In genomic region chr12:15800914-15801570, GRCm38 (mm10) we compare ENCODE assay signal across 7 mouse cellular contexts. TPM values are rescaled to one million over a fixed set of nuclear protein-coding genes. Genes with fewer than 3 reads are reported as not detected.
DNase-seq lines count a peak whose midpoint lies in the region; ATAC-seq and TF ChIP-seq lines count a peak whose summit lies in the region.

No protein-coding gene starts in this region.

- TF ChIP-seq EP300 in heart, postnatal 0 days (IDR thresholded peaks at IDR 0.05; ENCODE audit: low read depth), result no peak

- H3K4me1 ChIP-seq in midbrain, embryonic 12.5 days, result peaks cover 24% of the 10 kb centered on the region
- peaks cover 22% of the 10 kb centered on the region for H3K4me1 ChIP-seq in midbrain, embryonic 10.5 days
- peaks cover 26% of the 10 kb centered on the region for H3K4me1 ChIP-seq in embryonic facial prominence, embryonic 10.5 days
- H3K4me1 ChIP-seq in heart, postnatal 0 days (ENCODE audit: control insufficient read depth, insufficient read depth), result peaks cover 75% of the 10 kb centered on the region

- DNase-seq in midbrain, embryonic 10.5 days (ENCODE audit: low spot score), result no peak
- peak; percentile 60 for DNase-seq in embryonic facial prominence, embryonic 10.5 days (ENCODE audit: low spot score)
- peak; percentile 38 for DNase-seq in heart, postnatal 0 days (ENCODE audit: low spot score)
- peak; percentile 53 for DNase-seq in left cerebral cortex, postnatal 4 days
- no peak for DNase-seq in adrenal gland, postnatal 4 days (ENCODE audit: low spot score in 2 of 2)
- no peak for DNase-seq in gastrocnemius, adult 18-20 months (ENCODE audit: low spot score)

- H3K27ac ChIP-seq in midbrain, embryonic 12.5 days (replicated peaks), result no peak overlapping the region
- H3K27ac ChIP-seq in midbrain, embryonic 10.5 days (replicated peaks), result no peak overlapping the region
- no peak overlapping the region for H3K27ac ChIP-seq in embryonic facial prominence, embryonic 10.5 days (replicated peaks)
- H3K27ac ChIP-seq in heart, postnatal 0 days (ENCODE audit: low read depth), result peak overlapping the region; percentile 59

- no peak overlapping the region for H3K4me2 ChIP-seq in midbrain, embryonic 12.5 days (replicated peaks)
- no peak overlapping the region for H3K4me2 ChIP-seq in heart, postnatal 0 days (ENCODE audit: low read depth, low read length)

- H3K9me3 ChIP-seq in midbrain, embryonic 12.5 days, result no peaks in the 10 kb centered on the region
- no peaks in the 10 kb centered on the region for H3K9me3 ChIP-seq in midbrain, embryonic 10.5 days (replicated peaks)
- H3K9me3 ChIP-seq in embryonic facial prominence, embryonic 10.5 days, result no peaks in the 10 kb centered on the region
- H3K9me3 ChIP-seq in heart, postnatal 0 days (replicated peaks; ENCODE audit: control insufficient read depth, low read length), result no peaks in the 10 kb centered on the region

- no peaks in the 10 kb centered on the region for H3K27me3 ChIP-seq in midbrain, embryonic 12.5 days
- no peaks in the 10 kb centered on the region for H3K27me3 ChIP-seq in midbrain, embryonic 10.5 days (ENCODE audit: low read depth, poor library complexity, severe bottlenecking)
- H3K27me3 ChIP-seq in embryonic facial prominence, embryonic 10.5 days (replicated peaks; ENCODE audit: low read depth, poor library complexity, severe bottlenecking), result no peaks in the 10 kb centered on the region
- H3K27me3 ChIP-seq in heart, postnatal 0 days (ENCODE audit: control insufficient read depth, insufficient read depth, low read length), result no peaks in the 10 kb centered on the region

- no peak overlapping the region for H3K4me3 ChIP-seq in midbrain, embryonic 12.5 days
- H3K4me3 ChIP-seq in midbrain, embryonic 10.5 days, result no peak overlapping the region
- no peak overlapping the region for H3K4me3 ChIP-seq in embryonic facial prominence, embryonic 10.5 days
- no peak overlapping the region for H3K4me3 ChIP-seq in heart, postnatal 0 days (ENCODE audit: low read depth, low read length)

- TF ChIP-seq CTCF in heart, postnatal 0 days (IDR thresholded peaks at IDR 0.05; ENCODE audit: low read depth), result no peak

- H3K36me3 ChIP-seq in midbrain, embryonic 12.5 days, result peaks cover 82% of the 10 kb centered on the region
- H3K36me3 ChIP-seq in midbrain, embryonic 10.5 days, result peaks cover 98% of the 10 kb centered on the region
- peaks cover 93% of the 10 kb centered on the region for H3K36me3 ChIP-seq in embryonic facial prominence, embryonic 10.5 days (replicated peaks)
- peaks cover 88% of the 10 kb centered on the region for H3K36me3 ChIP-seq in heart, postnatal 0 days (replicated peaks; ENCODE audit: control insufficient read depth, insufficient read depth, low read length)

- 64% methylated on average over 9 of the region's 9 CpGs for WGBS in midbrain, embryonic 12.5 days
- 65% methylated on average over 9 of the region's 9 CpGs for WGBS in midbrain, embryonic 10.5 days
- WGBS in embryonic facial prominence, embryonic 10.5 days, result 40% methylated on average over 9 of the region's 9 CpGs
- WGBS in heart, postnatal 0 days, result 50% methylated on average over 9 of the region's 9 CpGs

- no peak overlapping the region for H3K9ac ChIP-seq in midbrain, embryonic 12.5 days (replicated peaks)
- H3K9ac ChIP-seq in heart, postnatal 0 days (replicated peaks; ENCODE audit: low read depth, low read length), result no peak overlapping the region

- ATAC-seq in midbrain, embryonic 12.5 days (ENCODE audit: low FRiP score, low read depth), result peak; percentile 51
- ATAC-seq in heart, postnatal 0 days (ENCODE audit: insufficient read depth, low read depth), result peak; percentile 45

- intact Hi-C loops in left cerebral cortex, postnatal 4 days (cut with DNase I), result no loop called here

RNA-seq across cellular contexts. Expression of gene Trib2, which starts 15.7 kb away (rescaled TPM):
- polyA plus RNA-seq in midbrain, embryonic 12.5 days (2016; fragmentation: Nextera tagmentation; extraction: Ambion mirVana), result 89.5 and 89.7 TPM in 2 replicates
- 46.5 and 59.2 TPM in 2 replicates for polyA plus RNA-seq in midbrain, embryonic 10.5 days (2016; fragmentation: Nextera tagmentation; extraction: Ambion mirVana)
- polyA plus RNA-seq in embryonic facial prominence, embryonic 10.5 days (2016; fragmentation: Nextera tagmentation; extraction: Ambion mirVana), result 33.8 and 43.4 TPM in 2 replicates
- 83.9 and 91.1 TPM in 2 replicates for total RNA-seq in heart, postnatal 0 days (2014; rRNA removed; ENCODE audit: low replicate concordance)
- 55.0 and 57.1 TPM in 2 replicates for polyA plus RNA-seq in heart, postnatal 0 days (2015; fragmentation: Nextera tagmentation; extraction: Ambion mirVana)
- total RNA-seq in left cerebral cortex, postnatal 4 days (2021), result 10 to 100 TPM; 74.7 to 82.2 TPM
- total RNA-seq in adrenal gland, postnatal 4 days (2021), result 10 to 100 TPM; 25.6 to 27.4 TPM
- 10 to 100 TPM in 1 of 2 experiments, 1 to 10 TPM in 1; 7.1 to 19.5 TPM for total RNA-seq in gastrocnemius, adult 18-20 months (2021)

Comparison
In these comparisons a context has a peak if more than half of its experiments do, and no peak if none do; other contexts are left out.
1. DNase-seq: peak in embryonic facial prominence, embryonic 10.5 days (single experiment), heart, postnatal 0 days (single experiment) and left cerebral cortex, postnatal 4 days (single experiment); none in midbrain, embryonic 10.5 days (single experiment), adrenal gland, postnatal 4 days (0 of 2) and gastrocnemius, adult 18-20 months (single experiment).